Mouse (Mus musculus): ENCODE measurements around the gene Vmn1r107.
"Not testable (repeated sequence)": the region's sequence is repeated elsewhere in the genome, so short reads cannot be mapped to it uniquely, and the experiment has no call there.

Vmn1r107 gene

DNA sequence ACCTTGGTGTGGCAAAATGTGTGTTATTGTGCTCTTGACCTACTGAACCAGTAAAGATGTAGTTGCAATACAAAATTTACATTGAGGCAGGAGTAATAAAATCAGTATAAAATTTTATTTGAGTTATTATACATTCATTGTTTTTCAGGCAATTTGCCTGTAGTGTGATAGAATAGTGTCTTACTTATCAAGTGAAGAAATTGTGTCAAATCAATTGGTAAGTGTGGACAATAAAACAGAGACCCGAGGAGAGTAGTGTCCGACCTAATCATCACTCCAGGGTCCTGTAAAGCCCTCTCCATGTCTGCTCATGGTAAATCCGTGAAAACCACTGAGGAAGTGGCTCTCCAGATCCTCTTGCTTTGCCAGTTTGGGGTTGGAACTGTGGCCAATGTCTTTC, at the start of gene Vmn1r107:
TSS of gene Vmn1r107 (plus strand) at position 301 of the 400 bp plus-strand sequence.
- not testable (repeated sequence) for DNase-seq (ENCODE audit: low read depth, low spot score)

DNA sequence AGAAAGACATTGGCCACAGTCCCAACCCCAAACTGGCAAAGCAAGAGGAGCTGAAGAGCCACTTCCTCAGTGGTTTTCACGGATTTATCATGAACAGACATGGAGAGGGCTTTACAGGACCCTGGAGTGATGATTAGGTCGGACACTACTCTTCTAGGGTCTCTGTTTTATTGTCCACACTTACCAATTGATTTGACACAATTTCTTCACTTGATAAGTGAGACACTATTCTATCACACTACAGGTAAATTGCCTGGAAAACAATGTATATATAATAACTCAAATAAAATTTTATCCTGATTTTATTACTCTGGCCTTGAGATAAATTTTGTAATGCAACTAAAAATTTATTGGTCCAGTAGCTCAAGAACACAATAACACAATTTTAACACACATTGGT, 34.4 kb downstream of the Vmn1r107 start, which contains the start of gene Vmn1r111:
TSS of gene Vmn1r111 (minus strand) at position 101 of the 400 bp plus-strand sequence.
- DNase-seq (ENCODE audit: low read depth, low spot score) = not testable (repeated sequence)

All from forelimb bud, embryonic 11.5 days (tissue).